Mouse (Mus musculus) right cerebral cortex, postnatal 36 days (tissue): ENCODE results near the gene Pim1.

Experiments
- DNase-seq, 2 experiments: peaks; one replicate each; pipeline ENCODE4 v3.0.0; 2022; ENCODE audit warnings: low spot score in 2 of 2, mixed read lengths in 1 of 2

Pim1 gene

DNA sequence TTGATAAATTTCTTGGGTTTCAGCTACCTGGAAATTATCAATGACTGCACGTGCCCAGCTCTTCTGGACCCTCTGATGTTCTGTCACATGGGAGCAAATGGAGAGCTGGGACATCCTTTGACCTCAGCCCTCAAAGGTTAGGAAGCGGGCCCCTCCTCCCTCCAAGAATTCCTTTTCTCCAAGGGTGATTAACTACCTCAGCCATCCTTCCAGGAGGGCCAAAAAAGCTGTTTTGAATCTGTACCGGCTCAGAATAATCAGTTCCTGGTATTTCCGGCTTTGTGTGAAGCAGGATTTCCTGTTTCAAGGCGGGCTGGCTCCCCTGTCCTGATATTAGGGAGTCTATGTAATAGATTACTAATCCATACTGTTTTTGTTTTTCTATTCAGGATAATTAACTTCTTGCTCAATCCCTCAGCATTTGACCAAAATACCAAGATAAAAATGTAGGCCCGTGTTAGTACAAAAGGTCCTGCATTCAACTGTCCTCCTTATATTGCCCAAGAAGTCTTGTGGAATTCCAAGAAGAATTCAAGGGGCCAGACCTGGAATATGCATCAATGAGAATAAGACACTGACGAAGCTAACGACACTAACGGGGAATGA is 25.0 kb upstream of the Pim1 start:
- no peak for DNase-seq

GRCm38 (mm10) chr17:29467030-29467429 is 23.5 kb upstream of the Pim1 start:
- no peak for DNase-seq

- no peak for DNase-seq
Observed at GRCm38 (mm10) chr17:29473466-29473865, 17.1 kb upstream of the Pim1 start.

GRCm38 (mm10) chr17:29474036-29474435 is 16.5 kb upstream of the Pim1 start:
- DNase-seq, result no peak

- no peak for DNase-seq
Observed at GRCm38 (mm10) chr17:29475142-29475541, 15.4 kb upstream of the Pim1 start.

- DNase-seq, result no peak
Observed at GRCm38 (mm10) chr17:29476461-29476860, 14.1 kb upstream of the Pim1 start.

DNA sequence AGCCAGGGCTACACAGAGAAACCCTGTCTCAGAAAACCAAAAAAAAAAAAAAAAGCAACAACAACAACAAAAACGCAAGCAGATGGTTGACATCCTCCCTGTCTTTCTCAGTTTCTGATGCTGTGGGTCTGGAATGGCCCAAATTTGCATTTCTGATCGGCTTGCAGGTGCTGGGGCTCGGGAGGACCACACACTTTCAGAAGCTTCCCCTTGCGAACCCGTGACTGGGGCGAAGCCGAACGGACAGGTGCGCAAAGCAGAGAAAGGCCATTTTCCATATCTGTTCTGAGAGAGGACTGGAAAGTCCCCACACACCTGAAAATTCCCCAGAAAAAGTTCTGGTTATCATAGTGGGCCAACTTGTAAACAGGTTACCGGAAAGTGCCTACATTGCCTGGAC is 13.2 kb upstream of the Pim1 start:
- no peak for DNase-seq

- no peak for DNase-seq
Observed at GRCm38 (mm10) chr17:29478271-29478670, 12.3 kb upstream of the Pim1 start.

DNA sequence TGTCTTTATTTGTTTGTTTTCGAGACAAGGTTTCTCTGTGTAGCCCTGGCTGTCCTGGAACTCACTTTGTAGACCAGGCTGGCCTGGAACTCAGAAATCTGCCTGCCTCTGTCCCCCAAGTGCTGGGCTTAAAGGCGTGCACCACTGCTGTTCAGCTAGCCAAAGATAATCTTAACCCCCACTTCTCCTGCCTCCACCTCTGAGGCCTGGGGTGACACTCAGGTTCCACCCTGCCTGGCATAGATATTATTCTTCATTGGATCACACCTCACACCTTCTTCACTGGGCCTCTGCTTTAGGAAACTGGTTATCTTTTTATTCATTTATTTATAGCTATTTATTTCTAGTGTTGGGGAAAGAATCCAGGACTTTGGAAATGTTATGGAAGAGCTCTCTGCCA is 10.3 kb upstream of the Pim1 start:
- DNase-seq, result no peak

- no peak for DNase-seq
Observed at GRCm38 (mm10) chr17:29482632-29483031, 7.9 kb upstream of the Pim1 start.

- DNase-seq, result no peak
Observed at GRCm38 (mm10) chr17:29483282-29483681, 7.3 kb upstream of the Pim1 start.

GRCm38 (mm10) chr17:29484431-29484830 is 6.1 kb upstream of the Pim1 start:
- no peak for DNase-seq

DNA sequence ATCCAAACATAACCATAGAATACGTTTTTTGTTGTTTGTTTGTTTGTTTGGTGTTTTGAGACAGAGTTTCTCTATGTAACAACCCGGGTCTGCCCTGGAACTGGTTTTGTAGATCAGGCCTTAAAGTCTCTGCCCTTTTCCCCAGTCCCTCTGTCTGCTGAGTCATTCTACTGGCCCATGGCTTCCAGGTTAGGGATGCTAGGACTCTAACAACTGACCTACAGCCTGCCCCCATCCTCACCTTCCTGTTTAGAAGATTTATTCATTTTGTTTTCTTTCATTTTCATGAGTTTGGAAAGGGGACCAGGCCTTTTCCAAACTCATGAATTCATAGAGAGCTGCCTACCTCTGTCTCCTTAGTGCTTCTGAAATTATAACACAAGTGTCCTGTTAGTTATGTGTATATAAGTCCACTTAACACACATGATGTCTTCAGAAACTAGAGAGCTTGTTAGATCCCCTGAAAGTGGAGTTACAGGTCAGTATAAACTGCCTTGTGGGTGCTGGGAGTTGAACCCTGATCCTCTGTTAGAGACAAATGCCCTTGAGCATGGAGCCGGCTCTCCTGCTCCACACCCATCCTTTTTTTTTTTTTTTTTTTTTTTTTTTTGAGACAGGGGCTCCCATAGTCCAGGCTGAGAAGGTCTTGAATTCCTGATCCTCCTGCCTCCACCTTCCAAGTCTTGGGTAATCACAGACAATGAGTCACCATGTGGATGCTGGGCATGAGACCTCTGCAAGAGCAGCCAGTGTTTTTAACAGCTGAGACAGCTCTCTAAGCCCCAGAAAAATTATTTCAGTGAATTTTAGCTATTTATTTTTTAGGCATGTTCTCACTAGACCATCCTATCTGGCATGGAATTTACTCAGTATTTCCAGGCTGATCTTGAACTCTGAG is 5.0 kb upstream of the Pim1 start:
- no peak for DNase-seq

DNA sequence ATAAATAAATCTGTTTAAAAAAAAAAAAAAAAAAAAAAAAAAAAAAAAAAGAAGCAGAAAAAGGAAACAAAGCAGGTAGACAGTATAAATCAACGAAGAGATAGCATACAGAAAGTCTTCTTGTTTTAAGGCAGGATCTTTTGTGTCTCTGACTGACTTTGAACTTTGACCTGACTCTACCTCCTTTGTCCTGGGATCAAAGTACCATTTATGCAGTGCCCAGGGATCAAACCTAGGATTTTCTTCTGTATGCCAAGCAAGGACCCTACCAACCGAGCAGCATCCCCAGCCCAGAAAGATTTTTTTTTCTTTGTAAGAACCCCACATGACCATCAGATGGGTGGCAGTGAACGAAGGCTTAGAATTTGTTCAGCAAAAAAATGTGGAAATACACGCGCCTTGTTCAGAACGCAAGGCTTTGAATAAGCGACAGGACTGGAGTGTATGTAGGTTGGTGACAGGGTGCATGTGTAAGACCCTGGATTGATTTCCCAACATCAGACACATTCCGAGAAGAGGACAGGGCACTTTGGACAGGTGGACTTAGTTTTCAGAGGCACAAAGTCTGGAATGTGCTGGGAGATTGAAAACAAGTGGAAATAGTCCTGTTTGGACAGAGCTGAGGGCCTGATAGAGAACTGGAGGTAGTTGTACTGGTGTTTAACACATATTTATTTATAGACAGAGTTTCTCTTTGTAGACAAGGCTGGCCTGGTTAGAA is 2.1 kb upstream of the Pim1 start:
- no peak for DNase-seq

DNA sequence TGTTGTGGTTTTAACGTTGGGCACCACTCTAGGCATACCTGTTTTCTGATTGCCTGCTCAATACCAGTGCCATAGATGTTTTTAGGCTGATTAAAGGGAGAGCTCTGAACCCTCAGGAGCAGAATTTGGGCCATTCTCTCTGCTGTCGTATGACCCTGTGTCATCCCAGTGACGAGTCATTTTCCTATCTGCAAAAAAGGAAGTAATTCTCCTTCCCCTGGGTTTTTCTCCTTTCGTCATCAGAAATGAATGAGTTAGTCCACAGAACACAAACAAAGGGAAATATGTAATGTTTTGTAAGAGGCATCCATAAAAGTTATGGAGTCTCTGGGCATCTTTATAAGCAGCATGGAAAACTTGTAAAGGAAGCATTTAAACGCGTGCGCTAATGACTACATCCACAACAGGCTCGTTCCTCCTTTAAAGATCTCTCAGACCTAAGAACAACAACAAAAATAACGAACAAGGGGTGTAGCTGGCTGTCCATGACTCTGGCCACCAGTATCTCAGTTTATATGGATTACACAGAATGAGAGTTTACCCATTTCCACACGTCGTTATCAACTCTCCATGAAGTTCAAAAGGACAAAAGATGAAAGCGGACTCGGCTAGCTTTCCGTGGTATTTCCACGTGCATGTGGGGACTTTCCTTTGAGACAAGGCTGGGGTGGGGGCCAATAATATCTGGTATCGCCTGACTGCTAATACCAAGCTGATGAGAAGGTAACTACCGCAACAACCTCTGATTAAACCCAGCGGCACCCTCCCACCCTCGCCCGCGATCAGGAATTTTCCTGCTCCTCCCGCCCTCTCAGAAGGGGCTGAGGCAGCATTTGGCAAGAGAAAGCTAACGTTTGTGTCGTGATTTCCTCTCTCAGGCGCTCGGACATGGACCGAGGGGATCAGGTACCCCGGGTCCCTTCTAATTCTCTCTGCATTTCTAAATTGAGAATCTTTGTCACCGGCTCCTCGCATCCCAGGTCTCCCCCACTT is 1.3 kb upstream of the Pim1 start:
- DNase-seq, result no peak

DNA sequence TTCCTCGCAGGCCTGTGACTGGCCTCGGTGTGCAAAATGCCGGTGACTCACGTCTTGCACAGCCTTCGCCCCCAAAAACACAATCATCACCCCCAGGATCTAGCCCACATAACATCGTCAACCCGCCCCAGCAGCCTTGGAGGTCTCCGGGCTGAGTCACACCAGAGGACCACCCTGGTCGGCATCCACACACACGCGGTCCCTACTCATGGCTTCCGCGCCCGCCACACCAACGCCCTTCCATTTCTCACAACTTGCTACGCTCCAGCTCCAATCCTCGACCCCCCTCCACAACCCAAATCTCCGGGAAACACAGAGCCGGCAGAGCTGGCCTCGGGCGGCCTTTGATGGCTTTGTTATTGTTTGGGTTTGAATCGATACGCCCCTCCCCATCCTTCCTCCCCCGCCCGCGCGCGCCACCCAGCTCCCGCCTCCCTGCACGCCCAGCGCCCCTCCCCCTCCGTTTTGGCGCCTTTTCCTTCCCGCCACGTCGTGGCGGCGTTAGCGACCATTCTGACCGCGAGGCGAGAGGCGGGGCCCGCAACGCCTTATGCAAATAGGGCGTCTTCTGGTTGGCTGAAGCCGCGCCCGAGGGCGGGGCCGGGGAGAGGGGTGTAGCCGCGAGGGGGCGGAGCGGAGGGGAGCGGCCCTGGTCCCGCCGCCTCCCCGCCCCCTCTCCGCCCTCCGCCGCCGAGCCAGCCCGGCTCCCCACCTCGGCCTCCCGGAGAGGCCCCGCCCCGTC is 411 bp upstream of the Pim1 start:
- DNase-seq, result peak; percentile 92 to 95

- DNase-seq, result peak in 1 of 2 experiments; percentile 1
Observed at GRCm38 (mm10) chr17:29491591-29492268, 1.2 kb downstream of the Pim1 start.

GRCm38 (mm10) chr17:29492269-29493191 is 2.0 kb downstream of the Pim1 start:
- DNase-seq, result peak in 1 of 2 experiments; percentile 16

GRCm38 (mm10) chr17:29493461-29493980 is 3.0 kb downstream of the Pim1 start:
- no peak for DNase-seq
